7 mouse cellular contexts compared by ENCODE assay signal in the genomic region with DNA sequence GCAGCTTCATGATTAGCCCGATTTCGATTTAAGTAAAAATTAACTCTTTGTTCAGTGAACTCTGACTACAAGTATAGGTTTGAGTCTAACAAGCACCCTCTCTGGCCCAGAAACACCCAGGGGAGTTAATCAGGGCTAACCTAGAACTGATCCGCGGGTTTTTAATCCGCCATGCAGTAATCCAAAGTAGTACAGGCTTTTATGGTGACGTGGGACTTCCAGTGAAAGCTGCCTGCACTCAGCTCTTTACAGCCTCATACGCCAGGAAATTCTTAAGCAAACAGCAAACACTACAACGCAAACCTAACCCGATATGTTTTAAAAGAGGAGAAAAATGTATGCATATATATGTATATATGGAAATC. TPM values are rescaled to one million over a fixed set of nuclear protein-coding genes. Genes with fewer than 3 reads are reported as not detected.
DNase-seq lines count a peak whose midpoint lies in the region; ATAC-seq lines count a peak whose summit lies in the region.

No protein-coding gene starts in this region.

- H3K4me1 ChIP-seq in lung, embryonic 16.5 days (replicated peaks; ENCODE audit: control insufficient read depth, insufficient read depth, low read length): peaks cover 12% of the 10 kb centered on the region
- peaks cover 52% of the 10 kb centered on the region for H3K4me1 ChIP-seq in erythroblast, embryonic 14.5 days (ENCODE audit: control insufficient read depth)
- peaks cover 24% of the 10 kb centered on the region for H3K4me1 ChIP-seq in limb, embryonic 10.5 days

- H3K27ac ChIP-seq in lung, embryonic 16.5 days (ENCODE audit: low read length): peak overlapping the region; percentile 72
- peak overlapping the region; percentile 100; the same call in 1 of the 2 replicates for H3K27ac ChIP-seq in limb, embryonic 10.5 days

- H3K4me2 ChIP-seq in lung, embryonic 16.5 days (ENCODE audit: low read depth, low read length): peak overlapping the region; percentile 69

- no peaks in the 10 kb centered on the region for H3K9me3 ChIP-seq in lung, embryonic 16.5 days (ENCODE audit: control insufficient read depth, low read length)
- H3K9me3 ChIP-seq in erythroblast, embryonic 14.5 days (ENCODE audit: control insufficient read depth, low read length): no peaks in the 10 kb centered on the region
- no peaks in the 10 kb centered on the region for H3K9me3 ChIP-seq in limb, embryonic 10.5 days (replicated peaks)

- ATAC-seq in lung, embryonic 16.5 days (ENCODE audit: low read depth): no peak

- WGBS in lung, embryonic 16.5 days: 6% methylated on average over 9 of the region's 9 CpGs
- WGBS in limb, embryonic 10.5 days: 24% methylated on average over 9 of the region's 9 CpGs

- H3K9ac ChIP-seq in lung, embryonic 16.5 days (ENCODE audit: low read length): peak overlapping the region; percentile 61

- no peaks in the 10 kb centered on the region for H3K36me3 ChIP-seq in lung, embryonic 16.5 days (ENCODE audit: control insufficient read depth, insufficient read depth, low read length)
- peaks cover 3% of the 10 kb centered on the region for H3K36me3 ChIP-seq in erythroblast, embryonic 14.5 days (ENCODE audit: control insufficient read depth)
- H3K36me3 ChIP-seq in limb, embryonic 10.5 days: peaks cover under 1% of the 10 kb centered on the region; the same call in 1 of the 2 replicates

- H3K27me3 ChIP-seq in lung, embryonic 16.5 days (ENCODE audit: control insufficient read depth, insufficient read depth, low read depth, low read length): no peaks in the 10 kb centered on the region
- H3K27me3 ChIP-seq in erythroblast, embryonic 14.5 days (ENCODE audit: control insufficient read depth): no peaks in the 10 kb centered on the region
- H3K27me3 ChIP-seq in limb, embryonic 10.5 days (ENCODE audit: low read depth, poor library complexity, severe bottlenecking): no peaks in the 10 kb centered on the region

- DNase-seq in lung, postnatal 10 days: no peak
- DNase-seq in limb, embryonic 10.5 days (ENCODE audit: low spot score): no peak
- DNase-seq in retina, postnatal 1 day: peak; percentile 80
- no peak for DNase-seq in frontal cortex, postnatal 10 days (ENCODE audit: low spot score in 2 of 2)
- DNase-seq in frontal cortex, postnatal 25 days (ENCODE audit: low spot score in 2 of 2): no peak

- peak overlapping the region; percentile 53 for H3K4me3 ChIP-seq in lung, embryonic 16.5 days (ENCODE audit: low read length)
- peak overlapping the region; percentile 88 for H3K4me3 ChIP-seq in erythroblast, embryonic 14.5 days (replicated peaks)
- peak overlapping the region; percentile 99 for H3K4me3 ChIP-seq in limb, embryonic 10.5 days

RNA-seq across cellular contexts. Expression of a gene that starts 0.9 kb away (rescaled TPM):
- polyA plus RNA-seq in lung, embryonic 16.5 days (2015; fragmentation: Nextera tagmentation; extraction: Ambion mirVana): 9.7 and 11.3 TPM in 2 replicates
- polyA plus RNA-seq in erythroblast, embryonic 14.5 days (2012): 1.1 and 1.2 TPM in 2 replicates
- 22.5 and 23.2 TPM in 2 replicates for polyA plus RNA-seq in limb, embryonic 10.5 days (2016; fragmentation: Nextera tagmentation; extraction: Ambion mirVana)
